Mouse (Mus musculus) monocyte, adult 2 months (primary cell): ENCODE measurements around the gene Lrba.

Experiments
- DNase-seq, 2 experiments: peaks; one replicate each; pipeline ENCODE4 v3.0.0; 2022; ENCODE audit warnings: low spot score in 2 of 2, low read depth in 1 of 2

Lrba gene

GRCm38 (mm10) chr3:86253791-86254190 is 29.3 kb downstream of the Lrba start:
- no peak for DNase-seq

GRCm38 (mm10) chr3:86268074-86268702 is 43.7 kb downstream of the Lrba start:
- no peak for DNase-seq

- DNase-seq, result no peak
Measured at GRCm38 (mm10) chr3:86275651-86276050, 51.2 kb downstream of the Lrba start.

- DNase-seq, result no peak
Measured at GRCm38 (mm10) chr3:86291326-86291725, 66.8 kb downstream of the Lrba start.

- DNase-seq, result no peak
Measured at GRCm38 (mm10) chr3:86294866-86295265, 70.4 kb downstream of the Lrba start.

GRCm38 (mm10) chr3:86296214-86296613 is 71.7 kb downstream of the Lrba start:
- DNase-seq, result no peak

GRCm38 (mm10) chr3:86308833-86309232 is 84.4 kb downstream of the Lrba start:
- no peak for DNase-seq

GRCm38 (mm10) chr3:86310216-86310615 is 85.7 kb downstream of the Lrba start:
- no peak for DNase-seq

- no peak for DNase-seq
Measured at GRCm38 (mm10) chr3:86311406-86311805, 86.9 kb downstream of the Lrba start.

GRCm38 (mm10) chr3:86317636-86318035 is 93.2 kb downstream of the Lrba start:
- DNase-seq, result no peak

GRCm38 (mm10) chr3:86328531-86328930 is 104.1 kb downstream of the Lrba start:
- DNase-seq, result no peak

- no peak for DNase-seq
Measured at GRCm38 (mm10) chr3:86343261-86343660, 118.8 kb downstream of the Lrba start.

GRCm38 (mm10) chr3:86362486-86362885 is 138.0 kb downstream of the Lrba start:
- DNase-seq, result no peak

- no peak for DNase-seq
Measured at GRCm38 (mm10) chr3:86371466-86371865, 147.0 kb downstream of the Lrba start.

GRCm38 (mm10) chr3:86375276-86375675 is 150.8 kb downstream of the Lrba start:
- DNase-seq, result no peak

GRCm38 (mm10) chr3:86382557-86382956 is 158.1 kb downstream of the Lrba start:
- DNase-seq, result no peak

- no peak for DNase-seq
Measured at GRCm38 (mm10) chr3:86385047-86385446, 160.6 kb downstream of the Lrba start.

- no peak for DNase-seq
Measured at GRCm38 (mm10) chr3:86386246-86386645, 161.8 kb downstream of the Lrba start.

GRCm38 (mm10) chr3:86423828-86424227 is 199.3 kb downstream of the Lrba start:
- no peak for DNase-seq

- no peak for DNase-seq
Measured at GRCm38 (mm10) chr3:86426733-86427132, 202.3 kb downstream of the Lrba start.

- DNase-seq, result no peak
Measured at GRCm38 (mm10) chr3:86443497-86443896, 219.0 kb downstream of the Lrba start.

GRCm38 (mm10) chr3:86451211-86451610 is 226.7 kb downstream of the Lrba start:
- no peak for DNase-seq

- DNase-seq, result no peak
Measured at GRCm38 (mm10) chr3:86461582-86461981, 237.1 kb downstream of the Lrba start.
